Mouse (Mus musculus): ENCODE results near the gene Susd1. TPM values are rescaled to one million over a fixed set of nuclear protein-coding genes. Genes with fewer than 3 reads are reported as not detected.

Susd1 gene
- polyA plus RNA-seq, 1 experiment from 2014 or later, result 9.9 TPM

DNA sequence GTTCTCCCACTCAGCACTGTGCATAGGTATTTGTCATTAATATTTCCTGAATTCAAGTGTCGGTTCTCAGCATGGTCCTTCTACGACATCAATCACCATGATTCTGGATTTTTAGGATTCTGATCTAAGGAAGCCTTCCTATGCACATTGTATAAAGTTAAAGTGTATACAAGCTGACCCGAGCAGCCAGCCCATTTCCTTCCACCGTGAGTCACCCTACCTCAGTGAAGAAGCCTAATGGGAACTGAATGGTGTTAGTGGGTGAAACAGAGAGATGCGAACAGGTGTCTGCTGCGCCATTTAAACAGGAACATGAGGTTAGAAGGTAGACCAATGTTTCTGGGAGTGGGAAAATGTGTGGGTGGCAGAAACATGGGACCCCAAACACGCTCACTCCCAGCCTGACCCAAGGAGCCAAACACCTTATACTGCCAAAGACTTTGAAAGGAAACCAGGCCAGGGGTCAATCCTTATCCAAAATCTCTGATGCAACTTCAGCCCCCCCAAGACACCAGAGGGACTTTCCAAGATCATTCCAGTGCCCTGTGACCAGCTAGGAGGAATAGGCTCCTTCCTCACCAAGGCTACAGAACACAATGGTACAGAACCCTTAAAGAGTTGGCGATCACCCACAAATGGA, 99.4 kb downstream of the Susd1 start:
- Histone ChIP-seq H3K9me3 (ENCODE audit: control insufficient read depth, low read depth, low read length) (no peaks in the 10 kb centered on the region), H3K27me3 (ENCODE audit: control insufficient read depth, insufficient read depth, low read length) (no peaks in the 10 kb centered on the region), H3K36me3 (ENCODE audit: control insufficient read depth, insufficient read depth, low read length) (no peaks in the 10 kb centered on the region), H3K9ac (replicated peaks; ENCODE audit: low read depth, low read length) (no peak overlapping the region), H3K4me1 (ENCODE audit: control insufficient read depth, insufficient read depth, low read length) (peaks cover 5% of the 10 kb centered on the region; the same call in 1 of the 2 replicates), H3K4me3 (ENCODE audit: low read depth, low read length) (no peak overlapping the region), H3K27ac (ENCODE audit: low read length) (no peak overlapping the region), H3K4me2 (replicated peaks; ENCODE audit: low read depth, low read length) (no peak overlapping the region)
- ATAC-seq (ENCODE audit: insufficient number of reproducible peaks, insufficient read depth, low FRiP score, low read depth), result no peak
- WGBS, result 85% methylated on average over 8 of the region's 8 CpGs

- Histone ChIP-seq H3K9me3 (ENCODE audit: control insufficient read depth, low read depth, low read length) (no peaks in the 10 kb centered on the region), H3K36me3 (ENCODE audit: control insufficient read depth, insufficient read depth, low read length) (no peaks in the 10 kb centered on the region), H3K4me1 (ENCODE audit: control insufficient read depth, insufficient read depth, low read length) (peaks cover 5% of the 10 kb centered on the region; the same call in 1 of the 2 replicates), H3K9ac (replicated peaks; ENCODE audit: low read depth, low read length) (no peak overlapping the region), H3K4me2 (replicated peaks; ENCODE audit: low read depth, low read length) (no peak overlapping the region), H3K27ac (ENCODE audit: low read length) (no peak overlapping the region), H3K27me3 (ENCODE audit: control insufficient read depth, insufficient read depth, low read length) (no peaks in the 10 kb centered on the region), H3K4me3 (ENCODE audit: low read depth, low read length) (no peak overlapping the region)
- 90% methylated on average over 6 of the region's 6 CpGs for WGBS
- ATAC-seq (ENCODE audit: insufficient number of reproducible peaks, insufficient read depth, low FRiP score, low read depth), result no peak
Observed at GRCm38 (mm10) chr4:59337533-59337885, 100.9 kb downstream of the Susd1 start.

DNA sequence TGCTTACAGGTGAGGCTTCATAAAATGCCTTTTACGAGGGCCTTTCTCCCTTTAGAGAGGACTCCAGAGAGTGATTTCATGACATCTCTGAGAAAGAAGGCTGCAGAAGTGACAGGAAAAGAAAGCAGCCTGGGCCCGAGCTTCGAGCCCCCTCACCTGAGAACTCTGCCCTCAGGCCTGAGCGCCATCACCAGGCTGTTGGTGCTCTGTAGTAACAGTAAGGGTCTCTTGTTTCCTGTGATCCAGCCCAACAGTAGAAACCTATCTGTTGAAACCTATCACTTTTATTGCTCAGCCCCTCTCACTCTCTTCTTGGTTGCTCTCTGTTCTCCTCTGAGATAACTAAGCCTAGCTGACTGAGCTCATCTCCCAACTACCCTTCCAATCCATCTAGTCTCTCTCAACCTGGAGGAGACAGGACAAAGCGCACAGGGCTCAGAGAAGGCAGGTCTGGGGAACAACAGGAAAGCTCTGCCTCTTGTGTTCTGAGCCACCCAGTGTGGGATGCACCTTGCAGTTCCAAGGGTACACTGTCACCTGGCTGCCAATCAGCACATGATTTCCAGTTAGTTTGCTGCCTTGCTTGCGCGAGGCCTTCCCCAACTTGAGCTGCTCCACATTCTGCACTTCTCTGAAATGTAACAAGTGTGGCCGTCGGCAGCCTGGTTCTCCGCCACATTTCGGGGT, 101.4 kb downstream of the Susd1 start:
- ATAC-seq (ENCODE audit: insufficient number of reproducible peaks, insufficient read depth, low FRiP score, low read depth), result no peak
- Histone ChIP-seq H3K4me2 (replicated peaks; ENCODE audit: low read depth, low read length) (no peak overlapping the region), H3K4me3 (ENCODE audit: low read depth, low read length) (no peak overlapping the region), H3K36me3 (ENCODE audit: control insufficient read depth, insufficient read depth, low read length) (no peaks in the 10 kb centered on the region), H3K9me3 (ENCODE audit: control insufficient read depth, low read depth, low read length) (no peaks in the 10 kb centered on the region), H3K27me3 (ENCODE audit: control insufficient read depth, insufficient read depth, low read length) (no peaks in the 10 kb centered on the region), H3K4me1 (ENCODE audit: control insufficient read depth, insufficient read depth, low read length) (peaks cover 8% of the 10 kb centered on the region; the same call in 1 of the 2 replicates), H3K27ac (ENCODE audit: low read length) (no peak overlapping the region), H3K9ac (replicated peaks; ENCODE audit: low read depth, low read length) (no peak overlapping the region)
- 91% methylated on average over 11 of the region's 11 CpGs for WGBS

GRCm38 (mm10) chr4:59336439-59336809, 102.0 kb downstream of the Susd1 start:
- Histone ChIP-seq H3K27me3 (ENCODE audit: control insufficient read depth, insufficient read depth, low read length) (no peaks in the 10 kb centered on the region), H3K9ac (replicated peaks; ENCODE audit: low read depth, low read length) (no peak overlapping the region), H3K4me3 (ENCODE audit: low read depth, low read length) (no peak overlapping the region), H3K36me3 (ENCODE audit: control insufficient read depth, insufficient read depth, low read length) (no peaks in the 10 kb centered on the region), H3K9me3 (ENCODE audit: control insufficient read depth, low read depth, low read length) (no peaks in the 10 kb centered on the region), H3K4me2 (replicated peaks; ENCODE audit: low read depth, low read length) (no peak overlapping the region), H3K4me1 (ENCODE audit: control insufficient read depth, insufficient read depth, low read length) (peaks cover 14% of the 10 kb centered on the region; the same call in 1 of the 2 replicates), H3K27ac (ENCODE audit: low read length) (no peak overlapping the region)
- WGBS, result 93% methylated on average over 7 of the region's 7 CpGs
- no peak for ATAC-seq (ENCODE audit: insufficient number of reproducible peaks, insufficient read depth, low FRiP score, low read depth)

DNA sequence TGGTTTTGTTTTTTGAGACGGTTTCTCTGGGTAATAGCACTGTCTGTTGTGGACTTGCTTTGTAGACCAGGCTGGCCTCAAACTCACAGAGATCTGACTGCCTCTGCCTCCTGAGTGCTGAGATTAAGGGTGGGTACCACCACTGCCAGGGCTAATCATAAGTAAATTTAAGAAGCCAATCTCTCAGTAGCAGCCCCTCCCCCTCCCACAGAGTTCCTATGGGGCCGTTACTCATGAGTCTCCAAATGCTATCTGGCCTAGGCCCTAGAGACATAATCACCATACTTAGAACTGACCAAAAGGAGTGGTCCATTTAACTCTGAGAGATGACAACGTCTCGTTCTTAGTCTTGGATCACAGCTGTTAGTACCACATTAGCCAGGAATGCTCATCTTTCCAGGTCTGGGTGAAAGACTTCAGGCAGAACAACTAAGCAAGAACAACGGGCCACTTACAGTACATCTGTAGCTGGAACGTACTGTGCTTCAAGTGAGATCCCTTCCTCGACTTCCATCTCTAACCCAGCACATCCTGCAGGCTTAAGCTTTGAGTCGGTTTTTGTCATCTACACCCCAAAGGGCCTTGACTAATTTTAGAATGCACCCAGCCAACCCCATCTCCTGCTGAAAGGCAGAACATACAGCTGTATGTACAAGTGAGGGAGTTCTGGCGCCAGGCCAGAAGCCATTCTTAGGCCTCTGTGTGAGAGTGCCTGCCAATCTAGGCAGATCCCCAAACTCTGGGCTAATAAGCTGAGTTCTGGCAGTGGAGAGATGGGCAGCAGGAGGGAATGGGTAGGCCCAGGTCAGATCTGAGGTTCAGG, 102.6 kb downstream of the Susd1 start:
- Histone ChIP-seq H3K9ac (replicated peaks; ENCODE audit: low read depth, low read length) (no peak overlapping the region), H3K4me3 (ENCODE audit: low read depth, low read length) (no peak overlapping the region), H3K27me3 (ENCODE audit: control insufficient read depth, insufficient read depth, low read length) (no peaks in the 10 kb centered on the region), H3K4me1 (ENCODE audit: control insufficient read depth, insufficient read depth, low read length) (peaks cover 15% of the 10 kb centered on the region; the same call in 1 of the 2 replicates), H3K27ac (ENCODE audit: low read length) (no peak overlapping the region), H3K4me2 (replicated peaks; ENCODE audit: low read depth, low read length) (no peak overlapping the region), H3K36me3 (ENCODE audit: control insufficient read depth, insufficient read depth, low read length) (no peaks in the 10 kb centered on the region), H3K9me3 (ENCODE audit: control insufficient read depth, low read depth, low read length) (no peaks in the 10 kb centered on the region)
- ATAC-seq (ENCODE audit: insufficient number of reproducible peaks, insufficient read depth, low FRiP score, low read depth), result no peak
- WGBS, result 64% methylated on average over 9 of the region's 9 CpGs

- no peak for ATAC-seq (ENCODE audit: insufficient number of reproducible peaks, insufficient read depth, low FRiP score, low read depth)
- no peak overlapping the region for H3K27ac ChIP-seq (ENCODE audit: low read length)
- peaks cover 15% of the 10 kb centered on the region; the same call in 1 of the 2 replicates for H3K4me1 ChIP-seq (ENCODE audit: control insufficient read depth, insufficient read depth, low read length)
- no peaks in the 10 kb centered on the region for H3K9me3 ChIP-seq (ENCODE audit: control insufficient read depth, low read depth, low read length)
- 93% methylated on average over 7 of the region's 7 CpGs for WGBS
- H3K4me3 ChIP-seq (ENCODE audit: low read depth, low read length), result no peak overlapping the region
- H3K4me2 ChIP-seq (replicated peaks; ENCODE audit: low read depth, low read length), result no peak overlapping the region
- no peak overlapping the region for H3K9ac ChIP-seq (replicated peaks; ENCODE audit: low read depth, low read length)
- H3K27me3 ChIP-seq (ENCODE audit: control insufficient read depth, insufficient read depth, low read length), result no peaks in the 10 kb centered on the region
- no peaks in the 10 kb centered on the region for H3K36me3 ChIP-seq (ENCODE audit: control insufficient read depth, insufficient read depth, low read length)
Observed at GRCm38 (mm10) chr4:59335101-59335500, 103.3 kb downstream of the Susd1 start.

DNA sequence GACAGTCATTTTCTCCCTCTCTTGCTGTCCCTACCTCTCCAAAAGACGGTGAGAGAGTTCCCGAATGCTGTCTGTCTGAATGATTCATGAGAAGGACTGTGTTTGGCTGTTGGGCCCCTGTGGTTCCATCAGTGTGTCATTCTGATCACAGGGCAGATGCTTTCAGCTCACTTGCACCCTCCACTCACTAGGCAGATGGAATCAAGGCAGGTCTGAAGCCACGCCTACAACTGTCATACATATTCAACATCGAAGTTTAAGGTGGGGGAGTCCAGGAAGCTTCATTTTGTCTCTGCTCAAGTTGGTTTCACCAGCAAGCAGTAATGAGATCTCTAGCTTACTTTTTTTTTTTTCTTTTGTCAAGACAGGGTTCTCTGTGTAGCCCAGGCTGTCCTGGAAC, 104.2 kb downstream of the Susd1 start:
- H3K4me3 ChIP-seq (ENCODE audit: low read depth, low read length), result no peak overlapping the region
- no peak for ATAC-seq (ENCODE audit: insufficient number of reproducible peaks, insufficient read depth, low FRiP score, low read depth)
- H3K4me1 ChIP-seq (ENCODE audit: control insufficient read depth, insufficient read depth, low read length), result peaks cover 15% of the 10 kb centered on the region; the same call in 1 of the 2 replicates
- H3K9ac ChIP-seq (replicated peaks; ENCODE audit: low read depth, low read length), result no peak overlapping the region
- H3K9me3 ChIP-seq (ENCODE audit: control insufficient read depth, low read depth, low read length), result no peaks in the 10 kb centered on the region
- no peak overlapping the region for H3K27ac ChIP-seq (ENCODE audit: low read length)
- no peak overlapping the region for H3K4me2 ChIP-seq (replicated peaks; ENCODE audit: low read depth, low read length)
- no peaks in the 10 kb centered on the region for H3K27me3 ChIP-seq (ENCODE audit: control insufficient read depth, insufficient read depth, low read length)
- 88% methylated on average over 4 of the region's 4 CpGs for whole genome bisulfite sequencing
- H3K36me3 ChIP-seq (ENCODE audit: control insufficient read depth, insufficient read depth, low read length), result no peaks in the 10 kb centered on the region

DNA sequence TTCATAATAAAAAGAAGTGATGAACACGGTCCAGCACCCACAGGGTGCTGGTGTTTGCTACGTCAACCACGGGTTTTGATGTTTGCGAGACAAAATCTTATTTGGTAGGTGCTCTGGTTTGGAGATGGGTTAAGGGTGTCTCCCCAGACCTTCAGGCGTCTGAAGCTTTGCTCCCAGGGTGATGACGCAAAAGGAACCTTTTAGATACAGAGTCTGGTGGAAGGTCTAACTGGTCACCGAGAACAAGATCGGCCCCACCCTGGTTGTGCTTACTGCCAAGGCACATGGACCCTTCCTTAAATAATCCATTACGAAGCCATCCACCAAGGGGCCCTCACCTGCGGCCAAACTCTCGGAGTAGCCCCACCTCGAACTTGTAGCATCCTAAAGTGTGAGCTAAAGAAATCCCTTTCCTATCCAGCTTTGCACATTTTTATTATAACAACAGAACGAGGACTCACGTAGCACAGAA, 105.0 kb downstream of the Susd1 start:
- Histone ChIP-seq H3K9ac (replicated peaks; ENCODE audit: low read depth, low read length) (no peak overlapping the region), H3K4me2 (replicated peaks; ENCODE audit: low read depth, low read length) (no peak overlapping the region), H3K27ac (ENCODE audit: low read length) (no peak overlapping the region), H3K36me3 (ENCODE audit: control insufficient read depth, insufficient read depth, low read length) (no peaks in the 10 kb centered on the region), H3K4me3 (ENCODE audit: low read depth, low read length) (no peak overlapping the region), H3K9me3 (ENCODE audit: control insufficient read depth, low read depth, low read length) (no peaks in the 10 kb centered on the region), H3K27me3 (ENCODE audit: control insufficient read depth, insufficient read depth, low read length) (no peaks in the 10 kb centered on the region), H3K4me1 (ENCODE audit: control insufficient read depth, insufficient read depth, low read length) (peaks cover 15% of the 10 kb centered on the region; the same call in 1 of the 2 replicates)
- no peak for ATAC-seq (ENCODE audit: insufficient number of reproducible peaks, insufficient read depth, low FRiP score, low read depth)
- 94% methylated on average over 14 of the region's 14 CpGs for WGBS

All from stomach, embryonic 14.5 days (tissue).